Mouse (Mus musculus) midbrain, postnatal 0 days (tissue): ENCODE results near the gene Ftcd. TPM values are rescaled to one million over a fixed set of nuclear protein-coding genes. Genes with fewer than 3 reads are reported as not detected.

Experiments
- ATAC-seq: fragments of 200-750 bp; cut with Nextera tagmentation; 2 replicates; pipeline ENCODE4 v1.8.0; 2017; ENCODE audit warnings: moderate number of reproducible peaks, mild to moderate bottlenecking, moderate TSS enrichment, moderate library complexity; ENCODE audit not compliant: low FRiP score
- DNase-seq: peaks from one replicate; pipeline ENCODE4 v3.0.0-alpha.2; 2015; ENCODE audit warnings: low spot score
- H3K27ac ChIP-seq: fragments of 300-500 bp; sonication (generic); 2 replicates; pipeline ENCODE4 v1.5.1; 2014; ENCODE audit warnings: low read depth, mild to moderate bottlenecking, low read length, mixed read lengths
- H3K27me3 ChIP-seq: fragments of 300-500 bp; sonication (generic); 2 replicates; pipeline ENCODE4 v1.6.1; 2014; ENCODE audit warnings: low read length, control low read depth, mixed read lengths; ENCODE audit not compliant: insufficient read depth
- H3K36me3 ChIP-seq: fragments of 300-500 bp; sonication (generic); 2 replicates; pipeline ENCODE4 v1.6.1; 2014; ENCODE audit warnings: low read length, control low read depth, mixed read lengths; ENCODE audit not compliant: insufficient read depth
- H3K4me1 ChIP-seq: fragments of 300-500 bp; sonication (generic); 2 replicates; pipeline ENCODE4 v1.6.1; 2014; ENCODE audit warnings: mild to moderate bottlenecking, control low read depth, antibody characterized with exemption, low read length, mixed read lengths; ENCODE audit not compliant: insufficient read depth
- H3K4me2 ChIP-seq: fragments of 300-500 bp; sonication (generic); 2 replicates; pipeline ENCODE4 v1.6.1; 2014; ENCODE audit warnings: low read depth, mild to moderate bottlenecking, low read length, mixed read lengths; ENCODE audit not compliant: poor library complexity, severe bottlenecking
- H3K4me3 ChIP-seq: fragments of 300-500 bp; sonication (generic); 2 replicates; pipeline ENCODE4 v1.5.1; 2014; ENCODE audit warnings: low read depth, mild to moderate bottlenecking, low read length, moderate library complexity
- H3K9ac ChIP-seq: fragments of 300-500 bp; sonication (generic); replicated peaks from 2 replicates; pipeline ENCODE4 v1.6.1; 2014; ENCODE audit warnings: mild to moderate bottlenecking, low read length, moderate library complexity, mixed read lengths; ENCODE audit not compliant: poor library complexity, severe bottlenecking
- H3K9me3 ChIP-seq: fragments of 300-500 bp; sonication (generic); 2 replicates; pipeline ENCODE4 v1.6.1; 2016; ENCODE audit warnings: low read length, control low read depth
- CTCF ChIP-seq: IDR thresholded peaks from 2 replicates; pipeline ENCODE4 v1.5.1; 2016; ENCODE audit warnings: antibody characterized with exemption, mild to moderate bottlenecking
- WGBS: fragments of 180-500 bp; shearing (Covaris S2); extraction: QIAGEN DNeasy Blood & Tissue Kit; methylation state at CpG from one replicate; pipeline ENCODE4 v1.1.7; 2014; 5-methylcytosine and 5-hydroxymethylcytosine counted together
- polyA plus RNA-seq: library from polyadenylated mRNA; unstranded; fragments of >200 nt; fragmentation: Nextera tagmentation; extraction: Ambion mirVana; gene quantifications from 2 replicates; pipeline ENCODE4 v1.2.1, GENCODE M21; 2015
- total RNA-seq: library from RNA; depleted of rRNA; stranded (reverse); fragments of >200 nt; gene quantifications from 2 replicates; pipeline ENCODE4 v1.2.3, GENCODE M21; 2014; rRNA removed

Ftcd gene
- total and polyA plus RNA-seq, 2 experiments from 2014 or later: 0.07 to 0.33 TPM

DNA sequence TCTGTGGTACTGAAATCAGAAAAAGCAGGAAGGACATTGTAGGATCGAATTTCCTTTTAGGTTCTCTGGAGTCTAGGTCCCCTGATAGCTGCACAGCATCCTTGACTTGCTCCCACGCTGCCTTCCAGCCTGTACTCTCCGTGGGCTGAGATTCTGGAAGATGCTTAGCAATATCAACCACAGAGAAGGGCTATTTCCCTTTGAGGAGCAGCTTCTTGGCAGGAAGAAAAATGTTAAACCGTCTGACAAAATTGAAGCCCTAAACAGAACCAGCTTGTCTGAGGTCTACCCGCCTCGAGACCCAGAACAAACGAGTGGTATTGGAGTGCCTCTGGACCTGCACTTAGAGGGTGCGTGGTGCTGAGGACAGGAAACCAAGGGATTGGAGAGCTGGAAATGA is 57.2 kb downstream of the Ftcd start:
- no peak overlapping the region for H3K4me2 ChIP-seq
- ATAC-seq (no peak), DNase-seq (no peak)
- H3K27ac ChIP-seq: no peak overlapping the region
- 79% methylated on average over 8 of the region's 8 CpGs for WGBS
- H3K4me3 ChIP-seq: no peak overlapping the region
- H3K9me3 ChIP-seq: no peaks in the 10 kb centered on the region
- H3K27me3 ChIP-seq: no peaks in the 10 kb centered on the region
- no peak overlapping the region for H3K9ac ChIP-seq
- no peaks in the 10 kb centered on the region for H3K36me3 ChIP-seq
- no peak for TF ChIP-seq CTCF
- no peaks in the 10 kb centered on the region for H3K4me1 ChIP-seq

DNA sequence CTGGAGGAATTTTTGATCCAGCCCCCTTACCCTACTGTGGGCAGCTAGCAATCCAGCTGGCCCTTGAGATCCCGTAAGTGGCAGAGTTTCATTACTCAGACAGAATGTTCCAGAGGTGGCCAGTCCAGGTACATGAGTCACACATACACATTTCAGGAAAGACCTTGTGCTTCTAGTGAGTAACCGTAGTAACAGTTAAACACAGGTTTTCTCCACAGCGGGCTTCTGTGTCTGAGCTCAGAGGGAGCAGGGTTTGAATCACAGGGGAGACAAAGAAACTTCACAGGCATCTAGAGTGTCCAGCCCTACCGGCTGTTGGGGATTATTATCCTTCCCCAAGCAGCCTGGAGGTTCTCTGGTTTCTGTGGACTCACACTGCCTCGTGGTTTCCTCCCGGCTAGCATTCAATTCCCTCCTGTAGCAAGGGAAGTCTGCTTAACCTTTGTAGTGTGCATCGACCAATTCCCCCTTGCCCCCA is 58.7 kb downstream of the Ftcd start:
- ATAC-seq (no peak), DNase-seq (no peak)
- Histone ChIP-seq H3K27ac (no peak overlapping the region), H3K4me2 (no peak overlapping the region), H3K27me3 (no peaks in the 10 kb centered on the region), H3K4me1 (no peaks in the 10 kb centered on the region), H3K4me3 (no peak overlapping the region), H3K9ac (no peak overlapping the region), H3K36me3 (no peaks in the 10 kb centered on the region), H3K9me3 (no peaks in the 10 kb centered on the region)
- no peak for TF ChIP-seq CTCF
- WGBS: 47% methylated on average over 7 of the region's 7 CpGs

DNA sequence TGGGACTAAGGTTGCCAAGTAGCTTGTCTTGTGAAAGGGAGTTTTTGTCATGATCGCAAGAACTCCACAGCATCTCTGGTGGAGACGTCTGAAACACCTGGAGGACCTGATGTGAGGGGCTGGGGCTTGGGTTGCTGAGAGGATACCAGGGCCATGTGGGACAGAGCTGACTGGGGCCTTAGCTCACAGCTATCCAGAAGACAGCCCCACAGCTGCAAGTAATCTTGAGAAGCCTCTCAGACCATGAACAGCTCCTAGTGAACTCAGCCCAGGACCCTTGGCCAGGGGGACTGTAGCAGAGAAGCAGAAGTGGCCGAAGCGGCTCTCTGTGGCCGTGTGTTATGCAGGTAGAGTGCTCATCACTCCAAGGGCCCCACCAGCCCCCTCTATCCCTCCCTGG is 59.1 kb downstream of the Ftcd start:
- DNase-seq (no peak), ATAC-seq (no peak)
- 89% methylated on average over 5 of the region's 5 CpGs for WGBS
- H3K4me1 ChIP-seq: no peaks in the 10 kb centered on the region
- H3K36me3 ChIP-seq: no peaks in the 10 kb centered on the region
- H3K27ac ChIP-seq: no peak overlapping the region
- TF ChIP-seq CTCF: no peak
- no peaks in the 10 kb centered on the region for H3K27me3 ChIP-seq
- no peak overlapping the region for H3K4me3 ChIP-seq
- H3K9ac ChIP-seq: no peak overlapping the region
- no peak overlapping the region for H3K4me2 ChIP-seq
- H3K9me3 ChIP-seq: no peaks in the 10 kb centered on the region

DNA sequence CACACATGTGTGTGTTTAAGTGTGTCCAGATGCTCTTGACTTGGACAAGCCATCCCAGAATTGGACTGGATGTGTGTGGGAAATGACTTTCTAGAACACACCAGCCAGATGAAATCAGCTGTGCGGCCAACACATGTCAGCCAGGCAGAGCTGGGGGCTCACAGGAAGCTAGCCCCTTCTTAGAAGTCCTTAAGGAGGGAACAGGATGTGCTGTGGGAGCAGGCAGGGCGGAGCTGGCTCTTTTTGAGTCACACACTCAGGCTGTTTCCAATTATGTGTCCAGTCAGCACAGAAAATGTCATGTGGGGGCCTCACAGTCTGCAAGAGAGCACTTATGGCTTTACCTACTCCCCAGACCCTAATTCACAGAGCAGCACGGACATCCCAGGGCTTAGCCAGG is 60.6 kb downstream of the Ftcd start:
- Histone ChIP-seq H3K9me3 (no peaks in the 10 kb centered on the region), H3K4me1 (no peaks in the 10 kb centered on the region), H3K27ac (no peak overlapping the region), H3K4me3 (no peak overlapping the region), H3K27me3 (no peaks in the 10 kb centered on the region), H3K9ac (no peak overlapping the region), H3K4me2 (no peak overlapping the region), H3K36me3 (no peaks in the 10 kb centered on the region)
- 68% methylated on average over 3 of the region's 3 CpGs for WGBS
- TF ChIP-seq CTCF: no peak
- no peak for ATAC-seq
- no peak for DNase-seq

DNA sequence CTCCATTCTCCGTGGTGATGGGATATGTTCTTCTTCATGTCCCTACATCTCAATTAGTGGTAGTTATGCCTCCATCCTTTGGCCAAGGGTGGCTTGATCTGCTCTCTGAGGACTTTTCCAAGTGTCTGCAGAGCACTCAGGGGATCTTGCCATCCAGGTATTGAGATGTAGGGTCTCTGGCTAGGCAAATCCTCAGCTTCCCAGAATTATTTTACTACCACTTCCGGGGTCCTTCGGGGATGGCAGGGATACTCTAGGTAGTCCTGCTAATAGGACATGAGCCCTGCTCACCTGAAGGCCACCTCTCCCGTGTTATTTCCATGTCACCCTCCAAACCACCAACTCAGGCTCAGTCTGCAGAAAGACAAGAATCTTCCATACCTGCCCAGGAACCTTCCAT is 61.2 kb downstream of the Ftcd start:
- no peak overlapping the region for H3K27ac ChIP-seq
- WGBS: 87% methylated on average over 4 of the region's 4 CpGs
- H3K9ac ChIP-seq: no peak overlapping the region
- DNase-seq (no peak), ATAC-seq (no peak)
- no peak overlapping the region for H3K4me2 ChIP-seq
- H3K27me3 ChIP-seq: no peaks in the 10 kb centered on the region
- H3K36me3 ChIP-seq: no peaks in the 10 kb centered on the region
- no peak overlapping the region for H3K4me3 ChIP-seq
- no peaks in the 10 kb centered on the region for H3K9me3 ChIP-seq
- H3K4me1 ChIP-seq: no peaks in the 10 kb centered on the region
- TF ChIP-seq CTCF: no peak

Other genes with a start within 250 kb of the Ftcd start
- 57.0 and 60.7 TPM in 2 replicates for gene Dip2a, start 230.4 kb upstream of the Ftcd start, total RNA-seq
- gene Dip2a, start 230.4 kb upstream of the Ftcd start, polyA plus RNA-seq: 11.5 and 12.9 TPM in 2 replicates
- not detected in 2 replicates for gene AC141477.1, start 135.2 kb upstream of the Ftcd start, total RNA-seq
- gene AC141477.1, start 135.2 kb upstream of the Ftcd start, polyA plus RNA-seq: not detected in 2 replicates
- 12.8 and 14.5 TPM in 2 replicates for gene Pcnt, start 132.9 kb upstream of the Ftcd start, total RNA-seq
- gene Pcnt, start 132.9 kb upstream of the Ftcd start, polyA plus RNA-seq: 3.4 and 3.9 TPM in 2 replicates
- not detected in 2 replicates for gene 2610028H24Rik, start 126.6 kb upstream of the Ftcd start, total RNA-seq
- gene 2610028H24Rik, start 126.6 kb upstream of the Ftcd start, polyA plus RNA-seq: not detected in 2 replicates
- gene Mcm3ap, start 106.7 kb upstream of the Ftcd start, total RNA-seq: 35.6 and 45.3 TPM in 2 replicates
- 56.0 and 66.4 TPM in 2 replicates for gene Mcm3ap, start 106.7 kb upstream of the Ftcd start, polyA plus RNA-seq
- 5.8 and 7.3 TPM in 2 replicates for gene Ybey, start 106.5 kb upstream of the Ftcd start, total RNA-seq
- 4.1 and 4.5 TPM in 2 replicates for gene Ybey, start 106.5 kb upstream of the Ftcd start, polyA plus RNA-seq
- 51.8 and 61.2 TPM in 2 replicates for gene Lss, start 44.1 kb upstream of the Ftcd start, total RNA-seq
- gene Lss, start 44.1 kb upstream of the Ftcd start, polyA plus RNA-seq: 26.4 and 28.4 TPM in 2 replicates
- gene Spatc1l, start 13.4 kb upstream of the Ftcd start, total RNA-seq: not detected in 2 replicates
- not detected in 2 replicates for gene Spatc1l, start 13.4 kb upstream of the Ftcd start, polyA plus RNA-seq
- 31.5 and 32.6 TPM in 2 replicates for gene Col6a2, start 48.0 kb downstream of the Ftcd start, total RNA-seq
- gene Col6a2, start 48.0 kb downstream of the Ftcd start, polyA plus RNA-seq: 18.4 and 19.1 TPM in 2 replicates
- gene Col6a1, start 150.5 kb downstream of the Ftcd start, total RNA-seq: 32.7 and 36.6 TPM in 2 replicates
- 21.7 and 22.4 TPM in 2 replicates for gene Col6a1, start 150.5 kb downstream of the Ftcd start, polyA plus RNA-seq